Mouse (Mus musculus) kidney, adult 2 months (tissue): Measurements from ENCODE around the gene Slc38a4. TPM values are rescaled to one million over a fixed set of nuclear protein-coding genes. Genes with fewer than 3 reads are reported as not detected.

ENCODE experiments used
- DNase-seq: peaks from one replicate; pipeline ENCODE4 v3.0.0; 2021
- H3K27ac ChIP-seq: fragments of 200-500 bp; 2 replicates; pipeline ENCODE4 v1.5.1; 2012; ENCODE audit warnings: low read depth, low read length, control low read depth, inconsistent platforms; ENCODE audit not compliant: insufficient read depth
- H3K27me3 ChIP-seq: fragments of 200-500 bp; replicated peaks from 2 replicates; pipeline ENCODE4 v1.6.1; 2012; ENCODE audit warnings: mild to moderate bottlenecking, moderate library complexity, low read length, inconsistent platforms; ENCODE audit not compliant: control insufficient read depth, insufficient read depth
- H3K36me3 ChIP-seq: fragments of 200-500 bp; 2 replicates; pipeline ENCODE4 v1.6.1; 2012; ENCODE audit warnings: mild to moderate bottlenecking, moderate library complexity, low read length, inconsistent platforms; ENCODE audit not compliant: control insufficient read depth, insufficient read depth
- H3K4me1 ChIP-seq: fragments of 200-500 bp; 2 replicates; pipeline ENCODE4 v1.6.1; 2011; ENCODE audit warnings: low read length; ENCODE audit not compliant: control insufficient read depth, insufficient read depth
- H3K4me3 ChIP-seq: fragments of 200-500 bp; 2 replicates; pipeline ENCODE4 v1.5.1; 2011; ENCODE audit warnings: mild to moderate bottlenecking, low read depth, low read length, control low read depth; ENCODE audit not compliant: insufficient read depth
- CTCF ChIP-seq: fragments of 200-500 bp; conservative IDR thresholded peaks from 2 replicates; pipeline ENCODE4 v1.5.1; 2011; ENCODE audit warnings: low read depth, mild to moderate bottlenecking, control low read depth, low read length, moderate library complexity, mixed read lengths; ENCODE audit not compliant: insufficient read depth, insufficient read length
- POLR2A ChIP-seq: fragments of 200-500 bp; IDR thresholded peaks from one replicate; pipeline ENCODE4 v1.6.1; 2011; ENCODE audit warnings: low read depth, low read length, control low read depth
- WGBS: fragments of 180-500 bp; shearing (Covaris S2); methylation state at CpG from one replicate; pipeline ENCODE4 v1.1.7; 2018; 5-methylcytosine and 5-hydroxymethylcytosine counted together
- polyA plus RNA-seq: library from polyadenylated mRNA; depleted of rRNA; stranded (reverse); fragments of >200 nt; gene quantifications from 2 replicates; pipeline ENCODE4 v1.2.3, GENCODE M21; 2012; rRNA removed

Gene Slc38a4
- polyA plus RNA-seq, 1 experiment: 2.7 TPM

DNA sequence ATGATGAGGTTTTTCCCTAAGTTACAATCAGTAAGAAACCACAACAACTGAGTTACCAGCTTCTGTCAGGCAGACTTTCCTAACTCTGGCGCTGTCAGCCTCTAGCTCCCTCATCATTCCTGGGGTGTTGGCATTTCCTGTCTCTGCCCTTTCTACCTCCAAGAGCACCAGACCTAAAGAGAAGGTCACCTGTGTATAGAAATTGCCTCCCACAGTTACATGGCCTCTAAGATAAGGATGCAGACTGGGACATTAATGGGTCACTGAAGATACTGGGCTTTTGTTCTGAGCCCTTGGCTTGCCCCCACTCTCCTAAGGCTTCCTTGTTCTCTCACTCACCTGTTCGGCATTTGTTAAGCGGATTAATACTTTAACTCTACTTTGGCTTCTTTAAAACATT lies 99.1 kb downstream of the Slc38a4 start:
- Histone ChIP-seq H3K4me1 (no peaks in the 10 kb centered on the region), H3K27me3 (no peaks in the 10 kb centered on the region), H3K4me3 (no peak overlapping the region), H3K36me3 (no peaks in the 10 kb centered on the region), H3K27ac (no peak overlapping the region)
- no peak for DNase-seq
- WGBS: 79% methylated on average over 3 of the region's 3 CpGs
- TF ChIP-seq CTCF: no peak
- TF ChIP-seq POLR2A: no peak

DNA sequence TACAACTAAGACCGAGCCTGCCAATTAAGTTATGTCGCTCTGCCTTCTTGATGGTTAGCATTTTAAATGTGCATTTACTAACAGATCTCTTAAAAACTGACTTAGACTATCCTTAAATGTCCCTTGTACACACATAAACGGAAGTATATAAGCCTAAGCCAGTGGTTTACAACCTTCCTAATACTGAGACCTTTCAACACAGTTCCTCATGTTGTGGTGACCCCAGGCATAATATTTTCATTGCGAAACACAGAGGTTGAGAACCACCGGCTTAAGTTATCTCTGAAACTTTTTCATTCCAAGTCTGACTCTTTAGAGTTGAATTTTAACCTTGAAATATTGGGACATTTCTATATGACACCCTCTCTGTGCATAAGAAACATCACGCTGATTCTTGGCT lies 101.4 kb downstream of the Slc38a4 start:
- no peak overlapping the region for H3K27ac ChIP-seq
- H3K4me3 ChIP-seq: no peak overlapping the region
- H3K36me3 ChIP-seq: no peaks in the 10 kb centered on the region
- no peaks in the 10 kb centered on the region for H3K27me3 ChIP-seq
- DNase-seq: no peak
- WGBS: 89% methylated on average over 6 of the region's 6 CpGs
- no peaks in the 10 kb centered on the region for H3K4me1 ChIP-seq
- TF ChIP-seq CTCF: no peak
- no peak for TF ChIP-seq POLR2A

DNA sequence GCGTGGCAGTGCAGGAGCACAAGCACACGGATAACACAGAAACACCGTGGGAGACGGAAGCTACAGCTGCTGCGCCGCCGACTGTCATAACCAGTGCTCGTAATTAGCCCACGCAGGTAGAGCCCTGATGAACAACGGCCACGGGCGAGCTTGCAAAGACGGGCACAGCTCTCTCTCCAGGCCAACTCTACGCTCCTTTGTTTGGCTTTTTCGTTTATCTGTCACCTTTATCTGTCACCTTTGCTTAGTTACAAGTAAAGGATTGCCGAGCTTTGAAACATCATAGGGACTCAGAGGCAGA lies 101.9 kb downstream of the Slc38a4 start:
- H3K27me3 ChIP-seq: no peaks in the 10 kb centered on the region
- DNase-seq: no peak
- TF ChIP-seq CTCF (no peak), POLR2A (no peak)
- H3K27ac ChIP-seq: no peak overlapping the region
- no peak overlapping the region for H3K4me3 ChIP-seq
- H3K36me3 ChIP-seq: no peaks in the 10 kb centered on the region
- H3K4me1 ChIP-seq: no peaks in the 10 kb centered on the region
- 60% methylated on average over 16 of the region's 16 CpGs for WGBS

DNA sequence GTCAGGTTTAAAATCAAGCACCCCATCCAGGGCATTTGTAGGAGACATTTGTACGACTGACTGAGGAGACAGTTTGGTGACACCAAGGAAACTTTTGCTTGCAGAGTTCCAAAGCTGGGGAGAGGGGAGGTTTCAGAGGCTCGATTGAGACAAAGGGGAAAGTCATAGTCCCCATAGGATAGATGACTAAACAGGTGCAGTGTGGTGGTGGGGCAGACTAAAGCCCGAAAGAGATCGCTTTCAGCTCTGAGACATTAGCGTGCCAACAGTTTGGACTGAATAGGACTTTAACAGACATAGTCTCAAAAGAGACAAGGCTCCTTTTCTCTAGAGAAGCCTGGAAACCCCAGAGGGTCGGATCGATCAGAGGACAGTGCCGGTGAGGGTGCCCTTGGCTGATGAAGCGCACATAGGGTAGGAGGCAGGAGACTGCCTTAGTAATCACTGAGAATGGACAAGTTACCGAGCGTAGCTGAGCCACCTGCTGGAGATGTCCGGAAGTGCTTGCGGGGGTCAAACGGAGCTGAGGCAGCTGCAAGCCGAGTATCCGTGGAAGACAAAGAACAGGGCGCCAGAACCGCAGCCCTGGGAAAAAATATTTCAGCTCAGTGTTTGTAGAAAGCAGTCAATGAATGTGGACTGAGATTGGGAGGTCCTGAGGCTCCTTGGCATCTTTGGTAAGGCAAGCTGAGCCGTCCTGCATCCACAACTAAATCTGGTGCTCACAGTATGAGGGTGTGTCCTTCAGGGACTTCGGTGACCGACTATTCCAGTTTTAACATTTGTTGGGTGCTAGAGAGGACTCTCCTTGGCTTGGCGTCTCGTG lies 102.4 kb downstream of the Slc38a4 start:
- TF ChIP-seq CTCF (peak; percentile 80), POLR2A (no peak)
- 30% methylated on average over 23 of the region's 23 CpGs for WGBS
- Histone ChIP-seq H3K4me1 (no peaks in the 10 kb centered on the region), H3K36me3 (no peaks in the 10 kb centered on the region), H3K27me3 (no peaks in the 10 kb centered on the region), H3K4me3 (no peak overlapping the region), H3K27ac (no peak overlapping the region)
- peak; percentile 53 for DNase-seq

DNA sequence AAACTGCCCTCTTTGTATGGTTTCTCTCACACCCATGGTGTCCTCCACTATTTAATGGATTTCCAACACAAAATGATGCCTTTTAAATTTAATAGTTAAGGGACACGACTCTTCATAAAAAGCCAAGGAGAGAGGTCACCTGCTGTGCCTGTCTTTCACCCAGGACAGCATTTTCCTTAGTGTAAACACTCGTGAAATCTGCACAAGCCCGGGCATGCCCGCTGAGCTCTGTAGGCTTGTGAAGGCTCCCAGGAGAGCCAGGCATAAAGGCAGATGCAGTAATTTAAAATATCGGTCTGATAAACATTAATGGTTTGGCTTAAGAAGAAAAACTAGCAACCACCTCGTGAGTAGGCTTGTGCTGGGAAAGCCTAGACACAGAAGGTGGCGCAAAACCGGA lies 103.3 kb downstream of the Slc38a4 start:
- Histone ChIP-seq H3K36me3 (no peaks in the 10 kb centered on the region), H3K27me3 (no peaks in the 10 kb centered on the region), H3K4me1 (no peaks in the 10 kb centered on the region), H3K4me3 (no peak overlapping the region), H3K27ac (no peak overlapping the region)
- no peak for DNase-seq
- WGBS: 64% methylated on average over 8 of the region's 8 CpGs
- no peak for TF ChIP-seq POLR2A
- TF ChIP-seq CTCF: no peak

DNA sequence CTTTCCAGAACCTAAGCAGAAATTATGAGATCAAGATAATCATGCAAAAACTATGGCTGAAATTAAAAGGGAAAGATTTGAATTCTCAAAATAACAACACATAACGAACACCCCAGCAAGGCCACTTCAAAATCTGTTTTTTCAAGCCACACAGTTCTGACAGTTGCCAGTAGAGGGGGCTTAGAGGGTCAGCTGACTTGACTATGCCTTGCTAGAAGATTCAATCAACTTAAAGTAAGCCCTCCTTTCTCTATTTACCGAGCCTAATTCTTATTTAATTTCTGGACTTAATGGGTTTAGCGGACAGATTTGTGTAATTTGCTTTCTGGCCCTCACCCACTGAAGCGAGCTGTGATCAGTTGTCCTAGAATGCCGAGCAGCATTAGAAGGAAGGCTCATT lies 104.0 kb downstream of the Slc38a4 start:
- Histone ChIP-seq H3K36me3 (no peaks in the 10 kb centered on the region), H3K4me3 (no peak overlapping the region), H3K27ac (no peak overlapping the region), H3K4me1 (no peaks in the 10 kb centered on the region), H3K27me3 (no peaks in the 10 kb centered on the region)
- WGBS: 69% methylated on average over 5 of the region's 5 CpGs
- DNase-seq: no peak
- TF ChIP-seq CTCF (no peak), POLR2A (no peak)

DNA sequence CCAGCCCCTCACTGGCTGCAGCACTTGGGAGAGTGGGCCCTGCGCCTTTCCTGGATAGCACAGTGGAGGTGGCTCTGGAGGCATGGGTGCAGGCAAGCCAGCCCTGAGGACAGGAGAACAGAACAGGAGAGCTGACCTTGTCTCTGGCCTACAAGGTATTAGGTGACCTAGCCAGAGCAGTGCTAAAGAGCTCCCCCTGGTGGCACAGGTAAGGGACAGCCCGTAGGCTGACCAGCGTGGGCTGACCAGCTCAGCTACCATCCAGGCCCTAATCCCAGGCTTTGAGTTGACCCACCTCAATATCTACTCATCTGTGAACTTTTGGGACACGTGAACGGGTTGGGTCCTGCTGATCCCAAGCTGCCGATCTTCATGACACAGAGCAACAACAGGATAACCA lies 107.3 kb downstream of the Slc38a4 start:
- DNase-seq: peak; percentile 54
- H3K4me3 ChIP-seq: no peak overlapping the region
- H3K36me3 ChIP-seq: no peaks in the 10 kb centered on the region
- peak; percentile 82 for TF ChIP-seq CTCF
- TF ChIP-seq POLR2A: no peak
- H3K27me3 ChIP-seq: no peaks in the 10 kb centered on the region
- WGBS: 66% methylated on average over 6 of the region's 6 CpGs
- H3K4me1 ChIP-seq: no peaks in the 10 kb centered on the region
- no peak overlapping the region for H3K27ac ChIP-seq

Other genes starting within 250 kb of the Slc38a4 start
- 5.4 and 8.2 TPM in 2 replicates for gene Pced1b, start 191.2 kb upstream of the Slc38a4 start, polyA plus RNA-seq
- 0.77 and 0.99 TPM in 2 replicates for gene Amigo2, start 191.3 kb upstream of the Slc38a4 start, polyA plus RNA-seq